Mouse (Mus musculus): ENCODE data around the gene Ablim1.

GRCm38 (mm10) chr19:57146936-57147335 lies 167.8 kb downstream of the Ablim1 start:
- no peak for TF ChIP-seq CTCF (IDR thresholded peaks at IDR 0.05; ENCODE audit: borderline replicate concordance, insufficient read depth, low read depth, low read length)
- TF ChIP-seq POLR2A (IDR thresholded peaks at IDR 0.05; ENCODE audit: borderline replicate concordance, insufficient read depth, low read length): no peak

Measured in cerebellum, adult 2 months (tissue).